Mouse (Mus musculus) brain, embryonic 14.5 days (tissue): Measurements from ENCODE around the gene Svep1. TPM values are rescaled to one million over a fixed set of nuclear protein-coding genes. Genes with fewer than 3 reads are reported as not detected.

Experiments
- DNase-seq: peaks from one replicate; pipeline ENCODE4 v3.0.0-alpha.2; 2011; ENCODE audit warnings: low read depth
- CTCF ChIP-seq: fragments of 200-500 bp; IDR thresholded peaks from 2 replicates; pipeline ENCODE4 v1.5.1; 2012; ENCODE audit warnings: inconsistent platforms, mild to moderate bottlenecking, moderate library complexity, borderline replicate concordance; ENCODE audit not compliant: insufficient read depth, insufficient read length; ENCODE audit errors: extremely low read depth
- POLR2A ChIP-seq: fragments of 200-500 bp; IDR thresholded peaks from 2 replicates; pipeline ENCODE4 v1.6.1; 2012; ENCODE audit warnings: mild to moderate bottlenecking, inconsistent platforms, borderline replicate concordance; ENCODE audit not compliant: poor library complexity, insufficient read depth, insufficient read length, severe bottlenecking; ENCODE audit errors: extremely low read depth
- polyA plus RNA-seq: library from polyadenylated mRNA; depleted of rRNA; stranded (reverse); fragments of >200 nt; gene quantifications from 2 replicates; pipeline ENCODE4 v1.2.3, GENCODE M21; 2012; rRNA removed

The Svep1 gene
- 1.1 and 2.3 TPM in 2 replicates for polyA plus RNA-seq

DNA sequence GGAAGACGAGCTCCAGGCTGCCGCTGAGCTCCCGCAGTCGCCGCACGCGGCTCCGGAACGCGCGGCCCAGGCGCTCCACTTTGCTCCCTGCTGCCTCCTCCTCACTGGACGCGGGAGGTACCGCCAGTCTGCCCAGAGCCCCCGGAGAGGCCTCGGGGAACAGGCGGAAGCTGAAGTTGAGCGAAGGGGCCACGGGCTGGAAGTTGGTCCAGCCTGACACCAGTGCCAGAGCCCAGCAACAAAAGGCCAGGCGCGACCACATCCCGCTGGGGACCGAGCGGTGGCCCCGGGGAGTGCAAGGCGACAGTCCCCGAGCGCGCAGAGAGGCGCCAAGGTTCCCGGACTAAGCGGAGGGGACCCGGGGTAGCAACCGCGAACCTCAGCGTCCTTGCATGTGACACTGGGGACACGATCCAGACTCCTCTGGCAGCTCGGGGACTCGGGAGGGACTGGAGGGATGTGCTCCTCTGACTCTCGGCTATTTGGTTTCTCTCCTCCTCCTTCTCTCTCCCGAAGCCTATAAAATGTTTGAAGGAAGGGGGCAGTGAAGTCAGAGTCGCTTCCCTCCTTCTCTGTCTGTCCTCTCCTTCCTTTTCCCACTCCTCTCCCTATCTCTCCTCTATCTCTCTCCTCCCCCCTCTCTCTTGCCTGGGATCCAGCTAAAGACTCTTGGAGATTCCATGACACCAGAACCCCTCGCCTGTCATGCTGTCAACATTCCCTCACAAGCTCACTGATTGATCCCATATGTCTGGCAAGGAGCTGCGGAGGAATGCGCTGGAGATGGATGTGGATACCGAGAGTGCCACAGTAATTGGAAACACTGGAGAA is at the start of gene Svep1:
TSS of gene Svep1 (minus strand) at position 745 of the 831 bp plus-strand sequence.
- no peak for TF ChIP-seq POLR2A
- no peak for TF ChIP-seq CTCF
- peak; percentile 53 for DNase-seq

DNA sequence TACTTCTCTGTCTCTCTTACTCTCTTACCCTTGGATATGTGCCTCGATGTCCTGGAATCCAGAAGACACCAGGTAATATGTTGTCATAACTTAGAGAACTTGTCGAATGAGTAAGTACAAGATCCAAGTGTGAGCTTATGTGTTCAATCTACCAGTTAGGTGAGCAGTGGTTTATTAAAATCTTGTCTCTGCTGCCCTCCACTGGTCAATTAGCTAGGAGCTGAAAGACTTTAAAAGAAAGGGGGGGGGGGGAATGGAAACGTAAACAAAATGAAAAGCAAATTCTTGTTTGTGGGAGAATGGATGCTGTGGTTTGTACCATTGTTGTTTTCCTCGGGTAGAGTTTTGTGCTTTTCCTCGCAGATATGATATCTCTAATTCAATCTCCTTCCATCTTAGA is 46.8 kb upstream of the Svep1 start:
- no peak for TF ChIP-seq POLR2A
- TF ChIP-seq CTCF = peak; percentile 49; the same call in 1 of the 2 replicates
- DNase-seq = peak; percentile 86

DNA sequence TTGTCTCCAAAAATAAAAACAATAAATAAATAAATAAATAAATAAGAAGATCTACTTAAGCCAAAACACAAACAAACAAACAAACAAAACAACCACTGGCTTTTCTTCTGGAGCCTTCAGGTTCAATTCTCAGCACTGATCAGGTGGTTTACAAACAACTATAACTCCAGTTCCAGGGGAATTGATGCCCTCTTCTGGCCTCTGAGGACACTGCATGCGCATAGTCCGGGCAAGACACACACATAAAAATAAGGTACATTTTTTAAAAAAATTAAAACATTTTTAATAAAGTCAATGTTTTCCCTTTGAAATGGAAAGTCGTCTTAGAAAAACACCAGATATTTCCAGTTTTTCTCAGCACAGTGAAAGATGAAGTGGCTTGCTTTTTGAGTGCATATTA is 45.7 kb upstream of the Svep1 start:
- DNase-seq = no peak
- TF ChIP-seq POLR2A = no peak
- peak; percentile 19; the same call in 1 of the 2 replicates for TF ChIP-seq CTCF

DNA sequence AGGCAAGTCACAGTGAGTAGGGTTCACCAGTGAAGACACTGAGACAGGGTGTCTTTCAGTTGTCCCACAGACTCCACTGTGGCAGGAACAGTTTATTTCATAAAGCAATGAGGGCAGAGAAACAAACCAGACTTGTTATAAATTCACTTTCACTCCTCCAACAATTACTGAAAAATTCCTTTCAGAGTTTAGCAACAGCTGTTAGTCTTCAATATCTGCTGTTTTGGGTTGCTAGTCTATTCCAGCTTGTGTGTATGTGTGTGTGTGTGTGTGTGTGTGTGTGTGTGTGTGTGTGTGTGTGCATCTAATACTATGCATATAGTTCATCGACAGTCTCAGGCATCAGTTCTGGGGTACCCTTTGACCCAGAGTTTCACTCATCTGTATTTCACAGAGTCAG is 38.9 kb upstream of the Svep1 start:
- no peak for DNase-seq
- TF ChIP-seq CTCF (no peak), POLR2A (no peak)

DNA sequence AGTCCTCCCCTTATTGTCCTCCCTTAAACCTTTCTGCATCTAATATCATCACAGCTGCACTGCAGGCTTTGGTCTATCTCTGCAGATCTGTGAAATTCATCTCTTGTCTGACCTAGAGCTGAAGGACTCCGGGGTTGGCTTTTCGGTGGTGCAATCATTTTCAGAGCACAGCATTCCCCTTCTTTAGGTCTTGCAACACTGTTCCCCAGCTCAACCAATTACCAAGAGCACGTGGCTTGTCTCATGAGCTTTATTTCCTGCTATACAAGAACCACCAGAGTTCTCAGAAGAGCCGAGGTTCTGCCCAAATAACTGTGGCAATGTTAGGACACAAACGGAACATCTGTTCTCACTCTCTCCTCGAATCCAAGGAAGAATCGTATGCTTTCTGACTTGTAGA is 33.8 kb upstream of the Svep1 start:
- TF ChIP-seq POLR2A = no peak
- no peak for TF ChIP-seq CTCF
- no peak for DNase-seq

DNA sequence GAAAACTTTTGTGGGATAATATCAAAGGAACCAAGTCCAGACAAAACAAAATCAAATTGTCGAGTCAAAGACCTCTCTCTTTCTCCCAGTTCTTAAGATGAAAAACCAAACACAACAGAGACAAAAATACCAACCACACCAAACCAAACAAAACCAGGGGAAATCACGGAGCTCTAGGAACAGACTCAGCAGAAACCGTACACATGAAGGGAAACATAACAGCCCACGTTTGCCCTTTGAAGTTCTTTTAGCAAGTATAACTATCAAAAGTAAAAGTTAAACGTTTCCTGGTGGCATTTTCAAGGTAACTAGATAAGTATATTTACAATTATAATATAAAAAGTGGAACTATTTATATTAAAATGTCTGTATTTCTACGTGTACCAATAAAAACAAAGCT is 29.2 kb upstream of the Svep1 start:
- DNase-seq = no peak
- TF ChIP-seq POLR2A (no peak), CTCF (no peak)

DNA sequence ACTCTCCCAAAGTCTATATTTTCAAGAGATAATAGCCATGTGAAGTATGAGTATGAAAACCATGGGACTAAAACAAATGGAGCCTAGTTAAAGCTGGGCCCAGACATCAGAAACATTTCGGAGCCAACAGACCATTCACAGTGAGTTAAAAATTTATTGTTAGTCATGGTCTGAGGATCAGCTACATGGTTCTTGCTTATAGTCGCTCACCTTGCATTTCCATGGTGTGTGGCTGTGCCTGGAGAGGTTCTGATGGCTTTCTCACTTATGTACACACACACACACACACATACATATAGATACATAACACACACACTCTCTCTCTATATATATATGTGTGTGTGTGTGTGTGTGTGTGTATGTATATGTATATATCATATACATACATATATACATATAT is 16.8 kb upstream of the Svep1 start:
- no peak for DNase-seq
- TF ChIP-seq POLR2A (no peak), CTCF (no peak)

DNA sequence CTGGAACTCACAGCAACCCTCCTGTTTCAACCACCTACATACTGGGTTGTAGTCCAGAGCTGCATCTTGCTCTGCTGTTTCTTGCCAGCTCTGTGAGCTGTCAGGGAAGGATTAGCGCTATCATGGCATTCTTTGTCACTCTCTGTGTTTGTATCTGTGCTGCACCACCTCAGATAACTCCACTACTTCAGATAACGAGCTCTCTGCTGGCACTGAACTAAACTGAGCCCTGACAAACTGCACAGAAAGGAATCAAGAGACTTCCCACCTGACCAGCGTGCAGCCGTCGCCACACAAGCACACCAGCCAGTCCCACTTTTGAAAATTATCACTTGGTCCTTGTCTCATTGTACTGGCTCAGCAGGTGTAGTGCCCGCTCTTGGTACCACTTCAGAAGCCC is 4.7 kb upstream of the Svep1 start:
- TF ChIP-seq POLR2A (no peak), CTCF (no peak)
- peak; percentile 19 for DNase-seq

DNA sequence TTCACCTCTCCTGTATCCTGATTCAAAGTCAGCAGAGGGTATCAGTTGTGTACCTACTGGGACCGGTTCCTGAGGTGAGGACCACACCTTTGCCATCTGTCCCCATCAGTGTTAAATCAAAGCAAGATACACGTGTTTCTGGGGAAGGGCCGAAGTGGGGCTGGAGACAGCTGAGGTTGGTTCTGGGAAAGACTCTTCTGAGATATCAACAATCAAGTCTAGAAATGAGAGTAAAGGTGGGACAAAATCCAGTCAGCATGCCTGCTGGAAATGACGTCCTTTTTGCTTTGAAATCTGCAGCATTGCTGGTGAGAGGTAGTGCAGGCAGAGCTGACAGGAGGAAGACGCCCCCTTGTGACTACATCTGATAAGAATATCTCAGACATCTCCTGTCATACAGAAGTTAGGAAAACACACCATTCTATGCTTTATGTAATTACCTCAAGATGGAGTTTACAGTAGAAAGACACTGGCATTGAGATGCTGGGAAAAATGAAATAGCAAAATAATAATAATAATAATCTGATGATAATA is 4.0 kb upstream of the Svep1 start:
- DNase-seq = peak; percentile 22
- TF ChIP-seq POLR2A = no peak
- TF ChIP-seq CTCF = no peak; the same call in 1 of the 2 replicates

DNA sequence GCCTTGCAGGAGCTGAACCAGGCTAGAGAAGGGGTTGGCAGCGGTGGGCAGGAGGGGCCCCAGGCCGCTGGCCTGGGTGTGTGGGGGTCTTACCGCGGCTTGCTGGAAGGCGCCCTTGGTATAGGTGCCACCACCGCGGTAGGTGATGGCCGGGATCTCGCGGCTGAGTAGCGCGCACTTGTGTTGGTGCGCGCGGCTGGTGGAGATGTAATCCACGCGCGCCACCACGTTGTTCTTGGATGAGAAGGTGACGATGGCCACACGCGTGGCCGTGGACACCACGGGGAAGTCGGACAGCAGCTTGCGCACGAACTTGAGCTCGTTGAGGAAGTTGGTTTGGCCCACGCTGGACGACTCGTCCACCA is 927 bp downstream of the Svep1 start:
- peak; percentile 40 for DNase-seq
- TF ChIP-seq POLR2A (no peak), CTCF (no peak)

DNA sequence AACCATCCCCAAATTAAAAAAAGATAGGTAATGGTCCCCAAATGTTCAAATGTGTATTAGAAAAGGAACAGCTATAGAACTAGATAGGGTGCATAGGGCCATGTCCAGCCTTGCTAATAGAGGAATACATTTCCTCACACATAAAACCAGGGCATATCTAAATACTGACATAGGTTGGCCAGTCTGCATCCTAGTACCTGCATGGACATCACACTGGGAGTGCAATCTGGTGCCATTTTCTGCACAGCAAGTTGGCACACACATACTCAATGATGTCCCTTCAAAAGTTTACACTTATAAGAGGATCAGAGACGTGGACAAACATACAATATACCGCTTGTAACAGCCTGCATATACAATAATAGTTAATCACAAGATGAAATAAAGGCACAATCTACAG is 5.0 kb downstream of the Svep1 start:
- TF ChIP-seq POLR2A (no peak), CTCF (no peak)
- DNase-seq = no peak

DNA sequence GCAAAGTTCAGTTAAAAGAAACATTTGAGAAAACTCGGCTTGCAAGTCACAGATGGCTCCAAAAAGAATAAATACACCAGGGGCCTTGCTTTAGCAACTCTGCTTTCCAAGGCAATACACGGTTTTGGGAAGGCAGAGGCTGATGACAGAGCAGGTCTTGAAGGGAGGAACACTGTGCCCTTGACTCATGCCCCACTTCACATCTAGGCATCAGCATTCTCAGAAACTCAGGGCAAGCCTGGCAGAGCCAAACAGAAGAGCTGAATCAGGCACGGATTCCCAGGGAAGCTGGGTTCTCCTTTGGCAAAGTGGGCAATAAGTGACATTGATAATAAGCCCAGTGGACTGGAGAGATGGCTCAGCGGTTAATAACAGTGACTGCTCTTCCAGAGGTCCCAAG is 5.8 kb downstream of the Svep1 start:
- no peak for DNase-seq
- no peak for TF ChIP-seq POLR2A
- no peak for TF ChIP-seq CTCF
